Mouse (Mus musculus): ENCODE results near the gene Kctd5. TPM values are rescaled to one million over a fixed set of nuclear protein-coding genes. Genes with fewer than 3 reads are reported as not detected.
"Not testable (repeated sequence)": the region's sequence is repeated elsewhere in the genome, so short reads cannot be mapped to it uniquely, and the experiment has no call there.

The Kctd5 gene
- 94.0 and 98.5 TPM in 2 replicates for polyA plus RNA-seq (2015; fragmentation: Nextera tagmentation; extraction: Ambion mirVana)

GRCm38 (mm10) chr17:24072919-24073696 is at the start of gene Kctd5:
Kctd5 (minus strand) TSS chr17:24073485.
- peaks cover 16% of the 10 kb centered on the region for H3K4me1 ChIP-seq (replicated peaks; ENCODE audit: control insufficient read depth, insufficient read depth, low read length)
- ATAC-seq, result peak; percentile 98

GRCm38 (mm10) chr17:24119446-24119845 is 46.2 kb upstream of the Kctd5 start:
- Histone ChIP-seq H3K9ac (replicated peaks; ENCODE audit: low read depth, low read length) (no peak overlapping the region), H3K9me3 (ENCODE audit: control insufficient read depth, low read length) (no peaks in the 10 kb centered on the region), H3K27ac (ENCODE audit: low read length) (no peak overlapping the region), H3K36me3 (ENCODE audit: control insufficient read depth, insufficient read depth) (no peaks in the 10 kb centered on the region), H3K4me2 (ENCODE audit: low read length) (no peak overlapping the region), H3K27me3 (replicated peaks; ENCODE audit: control insufficient read depth, insufficient read depth, low read length) (no peaks in the 10 kb centered on the region), H3K4me3 (replicated peaks; ENCODE audit: low read length) (no peak overlapping the region), H3K4me1 (replicated peaks; ENCODE audit: control insufficient read depth, insufficient read depth, low read length) (no peaks in the 10 kb centered on the region; the same call in 1 of the 2 replicates)
- ATAC-seq, result no peak
- whole genome bisulfite sequencing, result 86% methylated on average over 3 of the region's 3 CpGs

More at GRCm38 (mm10) chr17:24072919-24073696, at the start of gene Kctd5:
- Histone ChIP-seq H3K4me3 (replicated peaks; ENCODE audit: low read length) (peak within 1 kb of the TSS; percentile 84), H3K4me2 (ENCODE audit: low read length) (peak within 1 kb of the TSS; percentile 71), H3K27me3 (replicated peaks; ENCODE audit: control insufficient read depth, insufficient read depth, low read length) (no peaks in the 10 kb centered on the region), H3K36me3 (ENCODE audit: control insufficient read depth, insufficient read depth) (peaks cover 7% of the 10 kb centered on the region), H3K9me3 (ENCODE audit: control insufficient read depth, low read length) (no peaks in the 10 kb centered on the region), H3K27ac (ENCODE audit: low read length) (peak within 1 kb of the TSS; percentile 76), H3K9ac (replicated peaks; ENCODE audit: low read depth, low read length) (peak within 1 kb of the TSS; percentile 96)
- under 1% methylated on average over 62 of the region's 62 CpGs for WGBS

GRCm38 (mm10) chr17:24113031-24113430 is 39.7 kb upstream of the Kctd5 start:
- ATAC-seq, result no peak
- no peak overlapping the region for H3K4me2 ChIP-seq (ENCODE audit: low read length)
- WGBS, result 74% methylated on average over 4 of the region's 4 CpGs
- H3K9me3 ChIP-seq (ENCODE audit: control insufficient read depth, low read length), result no peaks in the 10 kb centered on the region
- no peak overlapping the region for H3K27ac ChIP-seq (ENCODE audit: low read length)
- H3K36me3 ChIP-seq (ENCODE audit: control insufficient read depth, insufficient read depth), result no peaks in the 10 kb centered on the region
- no peaks in the 10 kb centered on the region for H3K27me3 ChIP-seq (replicated peaks; ENCODE audit: control insufficient read depth, insufficient read depth, low read length)
- peaks cover 12% of the 10 kb centered on the region for H3K4me1 ChIP-seq (replicated peaks; ENCODE audit: control insufficient read depth, insufficient read depth, low read length)
- no peak overlapping the region for H3K4me3 ChIP-seq (replicated peaks; ENCODE audit: low read length)
- no peak overlapping the region for H3K9ac ChIP-seq (replicated peaks; ENCODE audit: low read depth, low read length)

GRCm38 (mm10) chr17:24111256-24111655 is 38.0 kb upstream of the Kctd5 start:
- no peak overlapping the region for H3K4me3 ChIP-seq (replicated peaks; ENCODE audit: low read length)
- H3K27me3 ChIP-seq (replicated peaks; ENCODE audit: control insufficient read depth, insufficient read depth, low read length), result no peaks in the 10 kb centered on the region
- H3K9ac ChIP-seq (replicated peaks; ENCODE audit: low read depth, low read length), result no peak overlapping the region
- no peak overlapping the region for H3K27ac ChIP-seq (ENCODE audit: low read length)
- ATAC-seq, result no peak
- peaks cover 2% of the 10 kb centered on the region; the same call in 1 of the 2 replicates for H3K36me3 ChIP-seq (ENCODE audit: control insufficient read depth, insufficient read depth)
- no peak overlapping the region for H3K4me2 ChIP-seq (ENCODE audit: low read length)
- H3K4me1 ChIP-seq (replicated peaks; ENCODE audit: control insufficient read depth, insufficient read depth, low read length), result peaks cover 12% of the 10 kb centered on the region
- H3K9me3 ChIP-seq (ENCODE audit: control insufficient read depth, low read length), result no peaks in the 10 kb centered on the region
- 55% methylated on average over 1 of the region's 1 CpGs for WGBS

GRCm38 (mm10) chr17:24108896-24109295 is 35.6 kb upstream of the Kctd5 start:
- H3K9me3 ChIP-seq (ENCODE audit: control insufficient read depth, low read length), result no peaks in the 10 kb centered on the region
- H3K4me3 ChIP-seq (replicated peaks; ENCODE audit: low read length), result no peak overlapping the region
- no peak overlapping the region for H3K9ac ChIP-seq (replicated peaks; ENCODE audit: low read depth, low read length)
- H3K4me1 ChIP-seq (replicated peaks; ENCODE audit: control insufficient read depth, insufficient read depth, low read length), result peaks cover 12% of the 10 kb centered on the region
- 64% methylated on average over 1 of the region's 1 CpGs for WGBS
- no peaks in the 10 kb centered on the region for H3K27me3 ChIP-seq (replicated peaks; ENCODE audit: control insufficient read depth, insufficient read depth, low read length)
- ATAC-seq, result no peak
- no peak overlapping the region for H3K27ac ChIP-seq (ENCODE audit: low read length)
- H3K36me3 ChIP-seq (ENCODE audit: control insufficient read depth, insufficient read depth), result peaks cover 4% of the 10 kb centered on the region
- no peak overlapping the region for H3K4me2 ChIP-seq (ENCODE audit: low read length)

- Histone ChIP-seq H3K4me2 (ENCODE audit: low read length) (no peak overlapping the region), H3K4me1 (replicated peaks; ENCODE audit: control insufficient read depth, insufficient read depth, low read length) (peaks cover 5% of the 10 kb centered on the region; the same call in 1 of the 2 replicates), H3K36me3 (ENCODE audit: control insufficient read depth, insufficient read depth) (peaks cover 9% of the 10 kb centered on the region), H3K27ac (ENCODE audit: low read length) (no peak overlapping the region), H3K9me3 (ENCODE audit: control insufficient read depth, low read length) (no peaks in the 10 kb centered on the region), H3K4me3 (replicated peaks; ENCODE audit: low read length) (no peak overlapping the region), H3K27me3 (replicated peaks; ENCODE audit: control insufficient read depth, insufficient read depth, low read length) (no peaks in the 10 kb centered on the region), H3K9ac (replicated peaks; ENCODE audit: low read depth, low read length) (no peak overlapping the region)
- 88% methylated on average over 2 of the region's 2 CpGs for WGBS
- ATAC-seq, result no peak
These were observed 31.8 kb upstream of the Kctd5 start for GRCm38 (mm10) chr17:24105111-24105510.

- no peaks in the 10 kb centered on the region for H3K4me1 ChIP-seq (replicated peaks; ENCODE audit: control insufficient read depth, insufficient read depth, low read length)
- no peak overlapping the region for H3K27ac ChIP-seq (ENCODE audit: low read length)
- no peak for ATAC-seq
- H3K27me3 ChIP-seq (replicated peaks; ENCODE audit: control insufficient read depth, insufficient read depth, low read length), result no peaks in the 10 kb centered on the region
- 97% methylated on average over 4 of the region's 4 CpGs for WGBS
- H3K4me2 ChIP-seq (ENCODE audit: low read length), result no peak overlapping the region
- H3K9ac ChIP-seq (replicated peaks; ENCODE audit: low read depth, low read length), result no peak overlapping the region
- H3K9me3 ChIP-seq (ENCODE audit: control insufficient read depth, low read length), result no peaks in the 10 kb centered on the region
- peaks cover 18% of the 10 kb centered on the region for H3K36me3 ChIP-seq (ENCODE audit: control insufficient read depth, insufficient read depth)
- H3K4me3 ChIP-seq (replicated peaks; ENCODE audit: low read length), result no peak overlapping the region
These were observed 25.1 kb upstream of the Kctd5 start for GRCm38 (mm10) chr17:24098354-24098753.

- whole genome bisulfite sequencing, result 94% methylated on average over 1 of the region's 1 CpGs
- Histone ChIP-seq H3K36me3 (ENCODE audit: control insufficient read depth, insufficient read depth) (peaks cover 18% of the 10 kb centered on the region), H3K27ac (ENCODE audit: low read length) (no peak overlapping the region), H3K4me1 (replicated peaks; ENCODE audit: control insufficient read depth, insufficient read depth, low read length) (no peaks in the 10 kb centered on the region), H3K4me2 (ENCODE audit: low read length) (no peak overlapping the region), H3K27me3 (replicated peaks; ENCODE audit: control insufficient read depth, insufficient read depth, low read length) (no peaks in the 10 kb centered on the region), H3K9me3 (ENCODE audit: control insufficient read depth, low read length) (no peaks in the 10 kb centered on the region), H3K4me3 (replicated peaks; ENCODE audit: low read length) (no peak overlapping the region), H3K9ac (replicated peaks; ENCODE audit: low read depth, low read length) (no peak overlapping the region)
- ATAC-seq, result no peak
These were observed 17.3 kb upstream of the Kctd5 start for GRCm38 (mm10) chr17:24090575-24090974.

GRCm38 (mm10) chr17:24086399-24086798 is 13.1 kb upstream of the Kctd5 start:
- H3K27me3 ChIP-seq (replicated peaks; ENCODE audit: control insufficient read depth, insufficient read depth, low read length); H3K36me3 ChIP-seq (ENCODE audit: control insufficient read depth, insufficient read depth); H3K4me2 ChIP-seq (ENCODE audit: low read length); ATAC-seq; H3K9ac ChIP-seq (replicated peaks; ENCODE audit: low read depth, low read length); H3K4me3 ChIP-seq (replicated peaks; ENCODE audit: low read length); H3K4me1 ChIP-seq (replicated peaks; ENCODE audit: control insufficient read depth, insufficient read depth, low read length); H3K9me3 ChIP-seq (ENCODE audit: control insufficient read depth, low read length); H3K27ac ChIP-seq (ENCODE audit: low read length): not testable (repeated sequence)
- WGBS, result 75% methylated on average over 4 of the region's 4 CpGs

Data from forebrain, embryonic 16.5 days (tissue).